Mouse (Mus musculus) liver, embryonic 12.5 days (tissue): Measurements from ENCODE around the gene H2-M5. TPM values are rescaled to one million over a fixed set of nuclear protein-coding genes. Genes with fewer than 3 reads are reported as not detected.
A peak's percentile ranks its signal among the peaks of the same experiment; 100 is the strongest.

Experiments
- ATAC-seq: fragments of 200-750 bp; cut with Nextera tagmentation; 2 replicates; pipeline ENCODE4 v1.8.0; 2017; ENCODE audit warnings: moderate number of reproducible peaks, mild to moderate bottlenecking, moderate library complexity
- H3K27ac ChIP-seq: fragments of 300-500 bp; sonication (generic); 2 replicates; pipeline ENCODE4 v1.5.1; 2016; ENCODE audit warnings: mild to moderate bottlenecking
- H3K27me3 ChIP-seq: fragments of 300-500 bp; sonication (generic); replicated peaks from 2 replicates; pipeline ENCODE4 v1.6.1; 2016; ENCODE audit warnings: mild to moderate bottlenecking, moderate library complexity
- H3K36me3 ChIP-seq: fragments of 300-500 bp; sonication (generic); 2 replicates; pipeline ENCODE4 v1.6.1; 2016; ENCODE audit warnings: mild to moderate bottlenecking, moderate library complexity
- H3K4me1 ChIP-seq: fragments of 300-500 bp; sonication (generic); 2 replicates; pipeline ENCODE4 v1.6.1; 2016
- H3K4me2 ChIP-seq: fragments of 300-500 bp; sonication (generic); 2 replicates; pipeline ENCODE4 v1.6.1; 2016; ENCODE audit warnings: mild to moderate bottlenecking, moderate library complexity
- H3K4me3 ChIP-seq: fragments of 300-500 bp; sonication (generic); 2 replicates; pipeline ENCODE4 v1.5.1; 2016; ENCODE audit warnings: mild to moderate bottlenecking, moderate library complexity
- H3K9ac ChIP-seq: fragments of 300-500 bp; sonication (generic); 2 replicates; pipeline ENCODE4 v1.6.1; 2016; ENCODE audit warnings: mild to moderate bottlenecking, moderate library complexity
- H3K9me3 ChIP-seq: fragments of 300-500 bp; sonication (generic); replicated peaks from 2 replicates; pipeline ENCODE4 v1.6.1; 2016; ENCODE audit warnings: mild to moderate bottlenecking, moderate library complexity
- WGBS: fragments of 180-500 bp; shearing (Covaris S2); methylation state at CpG from one replicate; pipeline ENCODE4 v1.1.7; 2016; ENCODE audit not compliant: insufficient replicate concordance; 5-methylcytosine and 5-hydroxymethylcytosine counted together
- polyA plus RNA-seq: library from polyadenylated mRNA; unstranded; fragments of >200 nt; fragmentation: Nextera tagmentation; extraction: Ambion mirVana; gene quantifications from 2 replicates; pipeline ENCODE4 v1.2.1, GENCODE M21; 2016

H2-M5 gene
- polyA plus RNA-seq, 1 experiment from 2014 or later, result 0.11 TPM

- H3K4me2 ChIP-seq, result no peak overlapping the region
- H3K27ac ChIP-seq, result no peak overlapping the region
- no peaks in the 10 kb centered on the region for H3K9me3 ChIP-seq
- 0 out of 2 replicates have a peak, but pooled peaks cover 3% of the 10 kb centered on the region for H3K36me3 ChIP-seq
- no peak overlapping the region for H3K4me3 ChIP-seq
- H3K27me3 ChIP-seq, result no peaks in the 10 kb centered on the region; the same call in 1 of the 2 replicates
- ATAC-seq, result no peak
- no peaks in the 10 kb centered on the region for H3K4me1 ChIP-seq
- 65% methylated on average over 17 of the region's 17 CpGs for WGBS
- H3K9ac ChIP-seq, result no peak overlapping the region
Measured at GRCm38 (mm10) chr17:37009460-37010042, 20.2 kb upstream of the H2-M5 start.

- ATAC-seq, result no peak
- no peak overlapping the region for H3K4me2 ChIP-seq
- H3K9me3 ChIP-seq, result no peaks in the 10 kb centered on the region
- H3K36me3 ChIP-seq, result 0 out of 2 replicates have a peak, but pooled peaks cover 3% of the 10 kb centered on the region
- no peak overlapping the region for H3K27ac ChIP-seq
- H3K9ac ChIP-seq, result no peak overlapping the region
- WGBS, result 71% methylated on average over 6 of the region's 6 CpGs
- peaks cover 10% of the 10 kb centered on the region for H3K27me3 ChIP-seq
- H3K4me1 ChIP-seq, result no peaks in the 10 kb centered on the region
- no peak overlapping the region for H3K4me3 ChIP-seq
Measured at GRCm38 (mm10) chr17:37008161-37008560, 18.8 kb upstream of the H2-M5 start.

GRCm38 (mm10) chr17:37003366-37003765, 14.0 kb upstream of the H2-M5 start:
- peak overlapping the region; percentile 55 for H3K4me3 ChIP-seq
- 40% methylated on average over 4 of the region's 4 CpGs for WGBS
- no peak overlapping the region for H3K27ac ChIP-seq

GRCm38 (mm10) chr17:37002364-37003330, 13.3 kb upstream of the H2-M5 start:
- H3K36me3 ChIP-seq, result no peaks in the 10 kb centered on the region
- H3K4me3 ChIP-seq, result peak overlapping the region; percentile 55

More at GRCm38 (mm10) chr17:37003366-37003765, 14.0 kb upstream of the H2-M5 start:
- Histone ChIP-seq H3K9me3 (no peaks in the 10 kb centered on the region), H3K27me3 (peaks cover 25% of the 10 kb centered on the region), H3K4me2 (peak overlapping the region; percentile 66), H3K9ac (no peak overlapping the region), H3K36me3 (no peaks in the 10 kb centered on the region), H3K4me1 (no peaks in the 10 kb centered on the region; the same call in 1 of the 2 replicates)
- no peak for ATAC-seq

GRCm38 (mm10) chr17:37000863-37001262, 11.5 kb upstream of the H2-M5 start, which contains the start of gene Zfp57:
Zfp57 (plus strand) TSS chr17:37001163.
- Histone ChIP-seq H3K4me1 (no peaks in the 10 kb centered on the region; the same call in 1 of the 2 replicates), H3K4me2 (peak within 1 kb of the TSS; percentile 66; the same call in 1 of the 2 replicates), H3K27me3 (peaks cover 25% of the 10 kb centered on the region), H3K9ac (no peak within 1 kb of the TSS), H3K27ac (no peak within 1 kb of the TSS), H3K9me3 (no peaks in the 10 kb centered on the region), H3K36me3 (no peaks in the 10 kb centered on the region), H3K4me3 (no peak within 1 kb of the TSS)
- ATAC-seq, result no peak
- WGBS, result 73% methylated on average over 7 of the region's 7 CpGs

More at GRCm38 (mm10) chr17:37002364-37003330, 13.3 kb upstream of the H2-M5 start:
- no peaks in the 10 kb centered on the region for H3K9me3 ChIP-seq
- H3K4me2 ChIP-seq, result peak overlapping the region; percentile 66
- peak; percentile 55 for ATAC-seq
- H3K27me3 ChIP-seq, result peaks cover 25% of the 10 kb centered on the region
- peak overlapping the region; percentile 48; the same call in 1 of the 2 replicates for H3K27ac ChIP-seq
- H3K4me1 ChIP-seq, result no peaks in the 10 kb centered on the region; the same call in 1 of the 2 replicates
- WGBS, result 2% methylated on average over 49 of the region's 49 CpGs
- H3K9ac ChIP-seq, result peak overlapping the region; percentile 61

- Histone ChIP-seq H3K4me3 (no peak overlapping the region), H3K4me2 (no peak overlapping the region), H3K4me1 (no peaks in the 10 kb centered on the region; the same call in 1 of the 2 replicates), H3K9ac (no peak overlapping the region), H3K36me3 (no peaks in the 10 kb centered on the region), H3K27me3 (peaks cover 18% of the 10 kb centered on the region), H3K9me3 (no peaks in the 10 kb centered on the region), H3K27ac (no peak overlapping the region)
- 45% methylated on average over 2 of the region's 2 CpGs for WGBS
- ATAC-seq, result no peak
Measured at GRCm38 (mm10) chr17:36998477-36998876, 9.1 kb upstream of the H2-M5 start.

- H3K9ac ChIP-seq, result no peak overlapping the region
- WGBS, result 21% methylated on average over 7 of the region's 7 CpGs
- ATAC-seq, result no peak
- H3K27ac ChIP-seq, result no peak overlapping the region
- H3K4me2 ChIP-seq, result no peak overlapping the region
- no peak overlapping the region for H3K4me3 ChIP-seq
- no peaks in the 10 kb centered on the region for H3K36me3 ChIP-seq
- no peaks in the 10 kb centered on the region for H3K4me1 ChIP-seq
- H3K9me3 ChIP-seq, result no peaks in the 10 kb centered on the region
- peaks cover 5% of the 10 kb centered on the region for H3K27me3 ChIP-seq
Measured at GRCm38 (mm10) chr17:36997033-36997735, 7.8 kb upstream of the H2-M5 start.

- no peak overlapping the region for H3K27ac ChIP-seq
- no peaks in the 10 kb centered on the region for H3K36me3 ChIP-seq
- H3K4me2 ChIP-seq, result no peak overlapping the region
- ATAC-seq, result no peak
- H3K27me3 ChIP-seq, result no peaks in the 10 kb centered on the region; the same call in 1 of the 2 replicates
- H3K9ac ChIP-seq, result no peak overlapping the region
- H3K4me1 ChIP-seq, result no peaks in the 10 kb centered on the region
- no peak overlapping the region for H3K4me3 ChIP-seq
- WGBS, result 61% methylated on average over 3 of the region's 3 CpGs
- H3K9me3 ChIP-seq, result no peaks in the 10 kb centered on the region
Measured at GRCm38 (mm10) chr17:36995448-36995847, 6.1 kb upstream of the H2-M5 start.

GRCm38 (mm10) chr17:36994528-36994927, 5.2 kb upstream of the H2-M5 start:
- no peak overlapping the region for H3K9ac ChIP-seq
- H3K9me3 ChIP-seq, result no peaks in the 10 kb centered on the region
- H3K36me3 ChIP-seq, result no peaks in the 10 kb centered on the region
- H3K4me1 ChIP-seq, result no peaks in the 10 kb centered on the region
- peaks cover 7% of the 10 kb centered on the region for H3K27me3 ChIP-seq
- no peak for ATAC-seq
- H3K4me2 ChIP-seq, result no peak overlapping the region
- H3K27ac ChIP-seq, result no peak overlapping the region
- 79% methylated on average over 2 of the region's 2 CpGs for WGBS
- H3K4me3 ChIP-seq, result no peak overlapping the region

GRCm38 (mm10) chr17:36993770-36994325, 4.5 kb upstream of the H2-M5 start:
- Histone ChIP-seq H3K27me3 (peaks cover 14% of the 10 kb centered on the region), H3K36me3 (no peaks in the 10 kb centered on the region), H3K9ac (no peak overlapping the region), H3K4me1 (no peaks in the 10 kb centered on the region), H3K9me3 (no peaks in the 10 kb centered on the region), H3K27ac (no peak overlapping the region), H3K4me2 (no peak overlapping the region), H3K4me3 (no peak overlapping the region)
- ATAC-seq, result no peak
- WGBS, result 72% methylated on average over 4 of the region's 4 CpGs

GRCm38 (mm10) chr17:36992336-36993104, 3.2 kb upstream of the H2-M5 start:
- no peak for ATAC-seq

More at GRCm38 (mm10) chr17:36992336-36993104, 3.2 kb upstream of the H2-M5 start:
- H3K9ac ChIP-seq, result no peak overlapping the region
- H3K27ac ChIP-seq, result no peak overlapping the region
- H3K36me3 ChIP-seq, result no peaks in the 10 kb centered on the region
- WGBS, result 11% methylated on average over 3 of the region's 3 CpGs
- no peak overlapping the region for H3K4me2 ChIP-seq
- H3K4me3 ChIP-seq, result no peak overlapping the region
- H3K27me3 ChIP-seq, result peaks cover 27% of the 10 kb centered on the region
- no peaks in the 10 kb centered on the region for H3K9me3 ChIP-seq
- no peaks in the 10 kb centered on the region for H3K4me1 ChIP-seq
